Mouse (Mus musculus) MEL (cell line): ENCODE results near the gene Rad51b. TPM values are rescaled to one million over a fixed set of nuclear protein-coding genes. Genes with fewer than 3 reads are reported as not detected.

Experiments
- DNase-seq: peaks from one replicate; pipeline ENCODE4 v3.0.0; 2011; ENCODE audit warnings: low read depth, low spot score
- H3K27ac ChIP-seq: 2 replicates; pipeline ENCODE4 v1.5.1; 2012; ENCODE audit warnings: low read depth, mild to moderate bottlenecking, control low read depth, low read length, moderate library complexity; ENCODE audit not compliant: control insufficient read depth
- H3K27me3 ChIP-seq, 2 experiments: fragments of 150-350 bp in 1 of 2; sonication (generic) in 1 of 2; 2 replicates each; pipeline ENCODE4 v1.6.1; 2012; ENCODE audit warnings: low read length in 2 of 2, mild to moderate bottlenecking in 2 of 2, improper control_type of control experiment in 1 of 2, moderate library complexity in 1 of 2; ENCODE audit not compliant: insufficient read depth in 2 of 2, control insufficient read depth in 1 of 2
- H3K36me3 ChIP-seq, 2 experiments: 2 replicates each; pipeline ENCODE4 v1.6.1; 2012 to 2014; ENCODE audit warnings: low read length in 2 of 2, improper control_type of control experiment in 1 of 2, inconsistent platforms in 1 of 2, mild to moderate bottlenecking in 1 of 2; ENCODE audit not compliant: insufficient read depth in 2 of 2, control insufficient read depth in 1 of 2
- H3K4me1 ChIP-seq, 2 experiments: fragments of 150-350 bp in 1 of 2; sonication (generic) in 1 of 2; 2 replicates each; pipeline ENCODE4 v1.6.1; 2012; ENCODE audit warnings: low read length in 2 of 2, improper control_type of control experiment in 1 of 2, mild to moderate bottlenecking in 1 of 2; ENCODE audit not compliant: insufficient read depth in 2 of 2, control insufficient read depth in 1 of 2
- H3K4me3 ChIP-seq, 2 experiments: fragments of 150-350 bp in 1 of 2; sonication (generic) in 1 of 2; 2 replicates each; pipeline ENCODE4 v1.5.1; 2012; ENCODE audit warnings: low read depth in 2 of 2, low read length in 2 of 2, mild to moderate bottlenecking in 2 of 2, moderate library complexity in 2 of 2, control low read depth in 1 of 2, improper control_type of control experiment in 1 of 2; ENCODE audit not compliant: control insufficient read depth in 1 of 2, insufficient read depth in 1 of 2
- H3K79me2 ChIP-seq: 2 replicates; pipeline ENCODE4 v1.6.1; 2012; ENCODE audit warnings: mild to moderate bottlenecking, low read length, moderate library complexity; ENCODE audit not compliant: control insufficient read depth, poor library complexity, insufficient read depth
- H3K9ac ChIP-seq: 2 replicates; pipeline ENCODE4 v1.6.1; 2012; ENCODE audit warnings: low read depth, mild to moderate bottlenecking, control low read depth, low read length, moderate library complexity; ENCODE audit not compliant: control insufficient read depth, poor library complexity, severe bottlenecking
- H3K9me3 ChIP-seq: fragments of 150-350 bp; sonication (generic); replicated peaks from 2 replicates; pipeline ENCODE4 v1.6.1; 2012; ENCODE audit warnings: mild to moderate bottlenecking, low read length, improper control_type of control experiment, moderate library complexity; ENCODE audit not compliant: insufficient read depth
- BHLHE40 ChIP-seq: IDR thresholded peaks from 2 replicates; pipeline ENCODE4 v1.6.1; 2012; ENCODE audit warnings: low read depth, mild to moderate bottlenecking, inconsistent platforms, low read length, improper control_type of control experiment, borderline replicate concordance
- CHD2 ChIP-seq: IDR thresholded peaks from 2 replicates; pipeline ENCODE4 v1.6.1; 2011; ENCODE audit warnings: low read length, improper control_type of control experiment
- CTCF ChIP-seq, 3 experiments: IDR thresholded peaks in 2 of 3; conservative IDR thresholded peaks in 1 of 3; 2 replicates each; pipeline ENCODE4 v1.5.1; 2011 to 2012; ENCODE audit warnings: low read length in 3 of 3, low read depth in 2 of 3, mild to moderate bottlenecking in 2 of 3, improper control_type of control experiment in 1 of 3, inconsistent platforms in 1 of 3, mixed read lengths in 1 of 3, moderate library complexity in 1 of 3; ENCODE audit not compliant: control insufficient read depth in 1 of 3, insufficient read depth in 1 of 3, poor library complexity in 1 of 3, severe bottlenecking in 1 of 3
- ELF1 ChIP-seq: IDR thresholded peaks from 2 replicates; pipeline ENCODE4 v1.6.1; 2014; ENCODE audit warnings: low read depth, mild to moderate bottlenecking, inconsistent platforms, low read length, improper control_type of control experiment, moderate library complexity
- EP300 ChIP-seq, 2 experiments: IDR thresholded peaks; 2 replicates each; pipeline ENCODE4 v1.6.1; 2011; ENCODE audit warnings: improper control_type of control experiment in 2 of 2, low read length in 2 of 2, low read depth in 1 of 2, mild to moderate bottlenecking in 1 of 2
- ETS1 ChIP-seq: IDR thresholded peaks from 2 replicates; pipeline ENCODE4 v1.6.1; 2012; ENCODE audit warnings: low read depth, mild to moderate bottlenecking, inconsistent platforms, low read length, improper control_type of control experiment, moderate library complexity
- GATA1 ChIP-seq: IDR thresholded peaks from 2 replicates; pipeline ENCODE4 v1.6.1; 2011; ENCODE audit warnings: low read depth, low read length, improper control_type of control experiment
- HCFC1 ChIP-seq: IDR thresholded peaks from 2 replicates; pipeline ENCODE4 v1.6.1; 2012; ENCODE audit warnings: low read depth, mild to moderate bottlenecking, inconsistent platforms, low read length, improper control_type of control experiment, moderate library complexity
- JUND ChIP-seq: IDR thresholded peaks from 2 replicates; pipeline ENCODE4 v1.6.1; 2011; ENCODE audit warnings: low read depth, mild to moderate bottlenecking, improper control_type of control experiment, low read length
- KAT2A ChIP-seq: conservative IDR thresholded peaks from 2 replicates; pipeline ENCODE4 v1.6.1; 2012; ENCODE audit warnings: low read depth, low read length, improper control_type of control experiment, inconsistent platforms
- MAZ ChIP-seq: IDR thresholded peaks from 2 replicates; pipeline ENCODE4 v1.6.1; 2012; ENCODE audit warnings: low read depth, mild to moderate bottlenecking, inconsistent platforms, low read length, improper control_type of control experiment
- MEF2A ChIP-seq: IDR thresholded peaks from 2 replicates; pipeline ENCODE4 v1.6.1; 2014; ENCODE audit warnings: low read depth, mild to moderate bottlenecking, inconsistent platforms, low read length, improper control_type of control experiment; ENCODE audit not compliant: poor library complexity, insufficient replicate concordance, severe bottlenecking; ENCODE audit errors: extremely low read depth
- MXI1 ChIP-seq: IDR thresholded peaks from 2 replicates; pipeline ENCODE4 v1.6.1; 2011; ENCODE audit warnings: mild to moderate bottlenecking, low read depth, low read length, improper control_type of control experiment
- MYC ChIP-seq: IDR thresholded peaks from 2 replicates; pipeline ENCODE4 v1.6.1; 2011; ENCODE audit warnings: low read depth, mild to moderate bottlenecking, low read length, improper control_type of control experiment, moderate library complexity
- NELFE ChIP-seq: IDR thresholded peaks from 2 replicates; pipeline ENCODE4 v1.6.1; 2011; ENCODE audit warnings: low read depth, low read length, improper control_type of control experiment
- NRF1 ChIP-seq: IDR thresholded peaks from 2 replicates; pipeline ENCODE4 v1.6.1; 2014; ENCODE audit warnings: low read depth, mild to moderate bottlenecking, inconsistent platforms, low read length, improper control_type of control experiment, moderate library complexity; ENCODE audit not compliant: poor library complexity, insufficient read depth, severe bottlenecking
- POLR2A ChIP-seq, 2 experiments: IDR thresholded peaks; 2 replicates each; pipeline ENCODE4 v1.6.1; 2011 to 2012; ENCODE audit warnings: low read length in 2 of 2, mild to moderate bottlenecking in 2 of 2, control low read depth in 1 of 2, improper control_type of control experiment in 1 of 2, low read depth in 1 of 2, moderate library complexity in 1 of 2; ENCODE audit not compliant: control insufficient read depth in 1 of 2, insufficient read depth in 1 of 2, poor library complexity in 1 of 2
- POLR2AphosphoS2 ChIP-seq: IDR thresholded peaks from 2 replicates; pipeline ENCODE4 v1.6.1; 2011; ENCODE audit warnings: low read length, improper control_type of control experiment
- RAD21 ChIP-seq: IDR thresholded peaks from 2 replicates; pipeline ENCODE4 v1.6.1; 2011; ENCODE audit warnings: mild to moderate bottlenecking, low read depth, low read length, improper control_type of control experiment
- RCOR1 ChIP-seq: IDR thresholded peaks from 2 replicates; pipeline ENCODE4 v1.6.1; 2012; ENCODE audit warnings: low read depth, mild to moderate bottlenecking, inconsistent platforms, low read length, improper control_type of control experiment
- SIN3A ChIP-seq: IDR thresholded peaks from 2 replicates; pipeline ENCODE4 v1.6.1; 2012; ENCODE audit warnings: low read length, improper control_type of control experiment, inconsistent platforms
- SMC3 ChIP-seq: IDR thresholded peaks from 2 replicates; pipeline ENCODE4 v1.6.1; 2011; ENCODE audit warnings: low read depth, low read length, improper control_type of control experiment
- TBP ChIP-seq: IDR thresholded peaks from 2 replicates; pipeline ENCODE4 v1.8.0; 2011; ENCODE audit warnings: low read depth, low read length, improper control_type of control experiment
- USF1 ChIP-seq: IDR thresholded peaks from 2 replicates; pipeline ENCODE4 v1.6.1; 2014; ENCODE audit warnings: low read depth, mild to moderate bottlenecking, inconsistent platforms, low read length, improper control_type of control experiment, moderate library complexity
- USF2 ChIP-seq, 2 experiments: IDR thresholded peaks; 2 replicates each; pipeline ENCODE4 v1.6.1; 2011 to 2012; ENCODE audit warnings: improper control_type of control experiment in 2 of 2, low read length in 2 of 2, borderline replicate concordance in 1 of 2, inconsistent platforms in 1 of 2, low read depth in 1 of 2, mild to moderate bottlenecking in 1 of 2; ENCODE audit not compliant: insufficient read depth in 1 of 2
- ZC3H11A ChIP-seq: IDR thresholded peaks from 2 replicates; pipeline ENCODE4 v1.6.1; 2012; ENCODE audit warnings: low read depth, mild to moderate bottlenecking, inconsistent platforms, low read length, improper control_type of control experiment
- ZKSCAN1 ChIP-seq: IDR thresholded peaks from 2 replicates; pipeline ENCODE4 v1.6.1; 2012; ENCODE audit warnings: low read depth, mild to moderate bottlenecking, inconsistent platforms, low read length, improper control_type of control experiment, moderate library complexity
- ZMIZ1 ChIP-seq: IDR thresholded peaks from 2 replicates; pipeline ENCODE4 v1.6.1; 2012; ENCODE audit warnings: low read depth, mild to moderate bottlenecking, inconsistent platforms, low read length, improper control_type of control experiment, moderate library complexity
- ZNF384 ChIP-seq: IDR thresholded peaks from 2 replicates; pipeline ENCODE4 v1.6.1; 2012; ENCODE audit warnings: low read depth, mild to moderate bottlenecking, inconsistent platforms, low read length, improper control_type of control experiment
- polyA plus RNA-seq, 2 experiments: library from polyadenylated mRNA; stranded (reverse) in 1 of 2; unstranded in 1 of 2; fragments of >175 nt in 1 of 2; fragments of >200 nt in 1 of 2; gene quantifications; 2 replicates each; pipeline versions ENCODE4 v1.2.1 to v1.2.4; 2012; ENCODE audit warnings: low replicate concordance in 2 of 2, low read depth in 1 of 2; ENCODE audit not compliant: insufficient read length in 2 of 2, insufficient read depth in 1 of 2, missing spikeins in 1 of 2
- total RNA-seq: library from RNA; depleted of rRNA; stranded (reverse); fragments of 300-350 nt; gene quantifications from 2 replicates; pipeline ENCODE4 v1.2.3, GENCODE M21; 2012

The Rad51b gene
- total and polyA plus RNA-seq, 3 experiments: 3.6 to 5.7 TPM; not detected in 1

DNA sequence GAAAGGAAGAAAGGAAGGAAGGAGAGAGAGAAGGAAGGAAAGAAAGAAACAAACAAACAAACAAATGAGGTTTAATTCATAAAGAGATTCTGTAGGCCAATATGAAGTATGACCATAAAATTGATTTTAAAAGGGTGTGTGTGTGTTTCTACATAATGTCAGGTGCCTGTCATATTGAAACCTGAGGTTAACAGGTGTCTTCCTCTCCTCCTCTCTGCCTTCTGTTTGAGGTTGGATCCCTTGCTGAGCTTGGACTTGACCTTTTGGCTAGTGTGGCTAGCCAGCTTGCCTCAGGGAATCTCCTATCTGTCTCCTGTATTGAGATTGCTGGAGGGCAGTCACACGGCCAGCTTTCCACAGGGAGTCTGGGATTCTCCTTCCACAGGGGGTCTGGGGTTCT is 506.6 kb downstream of the Rad51b start:
- TF ChIP-seq CHD2 (no peak), CTCF (IDR thresholded peaks at IDR 0.05 in 2 of 3, conservative IDR thresholded peaks at IDR 0.05 in 1 of 3; ENCODE audit: control insufficient read depth in 1 of 3, insufficient read depth in 1 of 3, low read depth in 2 of 3, low read length in 3 of 3, poor library complexity in 1 of 3, severe bottlenecking in 1 of 3) (no peak), ZKSCAN1 (no peak), BHLHE40 (no peak), SMC3 (no peak), TBP (no peak), KAT2A (no peak), HCFC1 (no peak), RCOR1 (no peak), NRF1 (no peak), ZNF384 (no peak), GATA1 (no peak), MYC (no peak), NELFE (no peak), RAD21 (no peak), EP300 (IDR thresholded peaks at IDR 0.05; ENCODE audit: low read depth in 1 of 2, low read length in 2 of 2) (no peak), MAZ (no peak), POLR2A (IDR thresholded peaks at IDR 0.05; ENCODE audit: control insufficient read depth in 1 of 2, insufficient read depth in 1 of 2, low read depth in 1 of 2, low read length in 2 of 2, poor library complexity in 1 of 2) (no peak), USF1 (no peak), ZC3H11A (no peak)
- Histone ChIP-seq H3K9ac (no peak overlapping the region), H3K4me1 (no peaks in the 10 kb centered on the region), H3K4me3 (no peak overlapping the region), H3K79me2 (no peaks in the 10 kb centered on the region), H3K27me3 (no peaks in the 10 kb centered on the region), H3K27ac (no peak overlapping the region), H3K9me3 (no peaks in the 10 kb centered on the region), H3K36me3 (no peaks in the 10 kb centered on the region)
- no peak for DNase-seq

GRCm38 (mm10) chr12:79804776-79805524 is 507.9 kb downstream of the Rad51b start:
- Histone ChIP-seq H3K9ac (no peak overlapping the region), H3K36me3 (no peaks in the 10 kb centered on the region), H3K9me3 (no peaks in the 10 kb centered on the region), H3K27ac (no peak overlapping the region), H3K4me3 (no peak overlapping the region), H3K79me2 (no peaks in the 10 kb centered on the region), H3K4me1 (no peaks in the 10 kb centered on the region), H3K27me3 (no peaks in the 10 kb centered on the region)
- TF ChIP-seq KAT2A (no peak), ZMIZ1 (no peak), MAZ (no peak), ELF1 (no peak), POLR2A (IDR thresholded peaks at IDR 0.05; ENCODE audit: control insufficient read depth in 1 of 2, insufficient read depth in 1 of 2, low read depth in 1 of 2, low read length in 2 of 2, poor library complexity in 1 of 2) (no peak), MEF2A (no peak), JUND (no peak), POLR2AphosphoS2 (no peak), CTCF (IDR thresholded peaks at IDR 0.05 in 2 of 3, conservative IDR thresholded peaks at IDR 0.05 in 1 of 3; ENCODE audit: control insufficient read depth in 1 of 3, insufficient read depth in 1 of 3, low read depth in 2 of 3, low read length in 3 of 3, poor library complexity in 1 of 3, severe bottlenecking in 1 of 3) (no peak), MXI1 (no peak), SIN3A (no peak), NELFE (no peak), ETS1 (no peak), USF2 (IDR thresholded peaks at IDR 0.05; ENCODE audit: borderline replicate concordance in 1 of 2, insufficient read depth in 1 of 2, low read depth in 1 of 2, low read length in 2 of 2) (no peak), ZNF384 (no peak)
- DNase-seq: no peak
